Mouse (Mus musculus): Measurements from ENCODE around the gene Mcf2l.

DNA sequence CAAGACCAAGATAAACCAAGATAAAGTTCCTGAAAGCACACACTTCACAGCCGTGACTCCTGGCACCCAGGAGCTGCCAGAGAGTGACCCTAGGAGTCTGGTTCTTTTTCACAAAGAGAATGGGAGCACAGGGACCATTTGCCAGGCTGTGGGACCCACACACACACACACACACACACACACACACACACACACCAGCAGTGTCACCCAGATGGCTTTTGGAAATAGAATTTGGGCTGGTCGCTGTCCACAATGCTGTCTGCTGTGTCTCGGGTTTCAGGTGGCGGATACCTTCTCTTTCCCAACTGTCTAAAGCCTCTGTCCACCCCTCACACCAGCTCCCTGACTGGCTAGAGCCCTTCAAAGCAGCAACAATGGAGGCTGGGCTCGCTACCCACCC, 120.9 kb downstream of the Mcf2l start:
- no peak for TF ChIP-seq POLR2A (IDR thresholded peaks at IDR 0.05; ENCODE audit: borderline replicate concordance, low read depth, low read length)
- no peak for TF ChIP-seq CTCF (IDR thresholded peaks at IDR 0.05; ENCODE audit: low read depth, low read length)
